Mouse (Mus musculus): ENCODE measurements around the gene Ssc4d.

- TF ChIP-seq CTCF (IDR thresholded peaks at IDR 0.05) = peak; percentile 72
- TF ChIP-seq EP300 (IDR thresholded peaks at IDR 0.05) = no peak
Observed at GRCm38 (mm10) chr5:135968781-135969180, 5.5 kb downstream of the Ssc4d start.
